Mouse (Mus musculus): ENCODE measurements around the gene Stat1. TPM values are rescaled to one million over a fixed set of nuclear protein-coding genes. Genes with fewer than 3 reads are reported as not detected.

Gene Stat1
- polyA plus RNA-seq (2015; fragmentation: Nextera tagmentation; extraction: Ambion mirVana) = 24.9 and 25.1 TPM in 2 replicates

- peak; percentile 95 for ATAC-seq (ENCODE audit: insufficient read depth, low FRiP score, low read depth)
- peak within 1 kb of the TSS; percentile 57 for H3K4me2 ChIP-seq
- H3K27me3 ChIP-seq (replicated peaks) = no peaks in the 10 kb centered on the region
- peak within 1 kb of the TSS; percentile 54 for H3K9ac ChIP-seq
- WGBS = 3% methylated on average over 37 of the region's 37 CpGs
- no peaks in the 10 kb centered on the region for H3K36me3 ChIP-seq
- no peaks in the 10 kb centered on the region for H3K9me3 ChIP-seq
- H3K27ac ChIP-seq = peak within 1 kb of the TSS; percentile 77
- H3K4me1 ChIP-seq = peaks cover 5% of the 10 kb centered on the region; the same call in 1 of the 2 replicates
- peak within 1 kb of the TSS; percentile 91 for H3K4me3 ChIP-seq (replicated peaks)
Observed at GRCm38 (mm10) chr1:52118860-52119591, at the start of gene Stat1. Gene Stat1 (plus strand): TSS chr1:52119440.

GRCm38 (mm10) chr1:52079724-52080367, 39.4 kb upstream of the Stat1 start:
- no peaks in the 10 kb centered on the region for H3K27me3 ChIP-seq (replicated peaks)
- H3K27ac ChIP-seq = no peak overlapping the region
- no peak for ATAC-seq (ENCODE audit: insufficient read depth, low FRiP score, low read depth)
- H3K9ac ChIP-seq = no peak overlapping the region
- H3K4me2 ChIP-seq = no peak overlapping the region
- 37% methylated on average over 10 of the region's 10 CpGs for WGBS
- no peak overlapping the region for H3K4me3 ChIP-seq (replicated peaks)
- no peaks in the 10 kb centered on the region for H3K36me3 ChIP-seq
- H3K9me3 ChIP-seq = no peaks in the 10 kb centered on the region
- no peaks in the 10 kb centered on the region for H3K4me1 ChIP-seq

DNA sequence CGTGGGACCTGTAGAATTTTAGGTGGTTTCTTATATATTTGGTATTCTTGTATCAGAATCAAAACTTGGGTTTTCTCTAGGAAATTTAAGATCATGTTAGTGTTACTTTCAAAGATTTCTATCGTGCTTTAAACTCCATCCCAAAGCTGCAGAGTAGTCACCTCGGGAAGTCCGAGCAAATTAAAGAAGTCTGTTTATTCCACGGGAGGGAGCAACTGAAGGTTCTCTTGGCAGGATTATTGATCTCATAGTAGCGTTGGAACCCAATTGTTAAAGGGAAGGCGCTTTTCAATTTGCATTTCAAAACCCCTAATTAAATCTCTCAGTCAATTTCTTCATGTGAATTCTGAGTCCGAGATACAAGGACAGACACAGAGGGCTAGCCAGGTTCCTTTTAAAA, 38.9 kb upstream of the Stat1 start:
- no peaks in the 10 kb centered on the region for H3K36me3 ChIP-seq
- WGBS = 31% methylated on average over 8 of the region's 8 CpGs
- no peaks in the 10 kb centered on the region for H3K9me3 ChIP-seq
- H3K9ac ChIP-seq = no peak overlapping the region
- H3K4me1 ChIP-seq = no peaks in the 10 kb centered on the region
- no peak overlapping the region for H3K4me3 ChIP-seq (replicated peaks)
- no peak overlapping the region for H3K27ac ChIP-seq
- no peak for ATAC-seq (ENCODE audit: insufficient read depth, low FRiP score, low read depth)
- H3K4me2 ChIP-seq = no peak overlapping the region
- no peaks in the 10 kb centered on the region for H3K27me3 ChIP-seq (replicated peaks)

DNA sequence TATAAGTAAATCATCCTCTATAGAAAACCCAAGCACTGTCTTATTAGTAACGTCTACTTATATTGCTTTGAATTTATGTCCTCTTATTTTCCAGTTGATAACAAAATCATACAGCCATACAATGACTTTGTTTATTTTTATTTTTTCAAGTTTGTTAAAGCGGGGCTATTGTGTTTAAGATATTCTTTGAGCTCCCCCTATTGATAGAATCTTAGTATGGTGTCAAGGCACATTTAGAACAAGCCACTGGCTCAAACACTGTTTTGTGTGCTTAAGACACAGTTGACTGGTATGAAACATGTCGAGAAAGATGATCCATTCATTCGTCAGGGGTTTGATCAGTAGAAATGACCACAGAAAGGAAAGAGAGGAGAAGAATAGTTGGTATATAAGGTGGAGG, 33.0 kb upstream of the Stat1 start:
- H3K27ac ChIP-seq = no peak overlapping the region
- no peaks in the 10 kb centered on the region for H3K4me1 ChIP-seq
- no peak overlapping the region for H3K4me3 ChIP-seq (replicated peaks)
- H3K36me3 ChIP-seq = no peaks in the 10 kb centered on the region
- WGBS = 24% methylated on average over 4 of the region's 4 CpGs
- no peaks in the 10 kb centered on the region for H3K27me3 ChIP-seq (replicated peaks)
- no peaks in the 10 kb centered on the region for H3K9me3 ChIP-seq
- no peak for ATAC-seq (ENCODE audit: insufficient read depth, low FRiP score, low read depth)
- no peak overlapping the region for H3K9ac ChIP-seq
- H3K4me2 ChIP-seq = no peak overlapping the region

DNA sequence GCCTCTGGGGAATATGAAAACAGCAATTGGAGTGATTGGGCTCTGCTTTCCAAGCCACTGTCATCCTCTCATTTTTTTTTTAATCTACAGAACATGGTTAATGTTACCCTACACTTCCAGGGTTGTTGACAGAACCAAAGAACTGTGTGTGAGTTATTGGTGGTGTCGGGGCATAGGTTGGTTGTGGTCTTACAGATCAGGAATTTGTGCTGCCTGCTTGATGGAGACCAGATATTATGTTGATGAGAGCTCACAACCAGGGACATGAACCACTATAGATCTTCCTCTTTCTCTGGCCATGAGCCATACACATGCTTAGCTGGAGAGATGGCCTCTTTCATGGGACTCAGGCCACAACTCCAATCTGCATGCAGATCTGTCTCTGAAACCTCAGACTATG, 32.1 kb upstream of the Stat1 start:
- 79% methylated on average over 1 of the region's 1 CpGs for WGBS
- H3K27ac ChIP-seq = no peak overlapping the region
- H3K4me3 ChIP-seq (replicated peaks) = no peak overlapping the region
- H3K27me3 ChIP-seq (replicated peaks) = no peaks in the 10 kb centered on the region
- H3K9me3 ChIP-seq = no peaks in the 10 kb centered on the region
- H3K9ac ChIP-seq = no peak overlapping the region
- H3K36me3 ChIP-seq = no peaks in the 10 kb centered on the region
- no peak overlapping the region for H3K4me2 ChIP-seq
- no peaks in the 10 kb centered on the region for H3K4me1 ChIP-seq
- no peak for ATAC-seq (ENCODE audit: insufficient read depth, low FRiP score, low read depth)

DNA sequence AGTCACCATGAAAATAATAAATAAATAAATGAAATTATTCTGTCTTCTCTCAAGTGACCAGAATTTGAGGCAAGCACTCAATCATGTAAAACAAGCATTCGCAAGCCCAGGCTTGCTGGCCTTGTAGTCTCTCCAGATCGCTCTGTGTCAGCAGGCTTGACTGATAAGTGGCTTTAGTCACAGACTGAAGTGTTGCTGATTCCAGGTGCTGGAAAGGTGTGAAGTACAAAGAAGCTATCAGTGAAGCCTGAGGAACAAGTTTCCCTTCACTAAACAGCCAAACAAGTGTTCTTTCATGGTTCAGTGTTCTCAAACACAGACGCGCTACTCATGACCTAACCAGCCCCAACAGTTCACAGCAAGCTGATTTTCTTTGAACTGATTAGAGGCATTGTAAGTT, 30.6 kb upstream of the Stat1 start:
- Histone ChIP-seq H3K27me3 (replicated peaks) (no peaks in the 10 kb centered on the region), H3K9me3 (no peaks in the 10 kb centered on the region), H3K36me3 (no peaks in the 10 kb centered on the region), H3K27ac (0 out of 2 replicates have a peak overlapping the region, but pooled peaks have one; percentile 48), H3K9ac (no peak overlapping the region), H3K4me3 (replicated peaks) (no peak overlapping the region), H3K4me1 (no peaks in the 10 kb centered on the region), H3K4me2 (no peak overlapping the region)
- ATAC-seq (ENCODE audit: insufficient read depth, low FRiP score, low read depth) = peak; percentile 43; the same call in 1 of the 2 replicates
- 74% methylated on average over 4 of the region's 4 CpGs for WGBS

DNA sequence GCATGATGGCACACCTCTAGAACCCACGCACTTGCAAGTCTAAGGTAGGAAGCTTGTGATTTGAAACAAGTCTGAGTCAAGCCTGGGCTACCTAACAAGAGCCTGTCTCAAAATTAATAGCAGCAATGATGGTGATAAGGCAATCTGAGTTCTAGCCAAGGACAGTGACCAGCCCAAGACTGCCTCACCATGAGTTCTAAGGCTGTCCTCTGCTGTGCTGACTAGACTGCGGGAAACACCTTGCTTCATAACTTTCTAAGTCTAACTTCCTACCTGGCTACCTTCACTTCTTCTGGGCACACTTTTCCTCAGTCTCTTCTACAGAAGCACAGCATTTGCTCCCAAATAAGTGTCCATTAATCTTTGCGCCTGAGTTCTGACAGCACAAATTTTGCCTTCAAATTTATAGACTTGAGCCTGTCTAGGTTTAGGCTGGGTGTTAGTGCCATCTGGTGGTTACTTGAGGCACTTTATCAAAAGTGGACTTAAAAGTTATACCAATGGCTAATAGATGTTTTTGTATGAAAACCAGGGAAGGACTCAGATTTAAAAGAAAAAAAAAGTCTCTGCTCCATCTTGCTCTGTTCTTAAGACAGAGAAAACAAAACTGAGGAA, 20.5 kb upstream of the Stat1 start:
- Histone ChIP-seq H3K4me2 (no peak overlapping the region), H3K27ac (no peak overlapping the region), H3K27me3 (replicated peaks) (no peaks in the 10 kb centered on the region), H3K36me3 (no peaks in the 10 kb centered on the region), H3K9me3 (no peaks in the 10 kb centered on the region), H3K4me3 (replicated peaks) (no peak overlapping the region), H3K4me1 (no peaks in the 10 kb centered on the region), H3K9ac (no peak overlapping the region)
- no peak for ATAC-seq (ENCODE audit: insufficient read depth, low FRiP score, low read depth)
- 68% methylated on average over 3 of the region's 3 CpGs for WGBS

DNA sequence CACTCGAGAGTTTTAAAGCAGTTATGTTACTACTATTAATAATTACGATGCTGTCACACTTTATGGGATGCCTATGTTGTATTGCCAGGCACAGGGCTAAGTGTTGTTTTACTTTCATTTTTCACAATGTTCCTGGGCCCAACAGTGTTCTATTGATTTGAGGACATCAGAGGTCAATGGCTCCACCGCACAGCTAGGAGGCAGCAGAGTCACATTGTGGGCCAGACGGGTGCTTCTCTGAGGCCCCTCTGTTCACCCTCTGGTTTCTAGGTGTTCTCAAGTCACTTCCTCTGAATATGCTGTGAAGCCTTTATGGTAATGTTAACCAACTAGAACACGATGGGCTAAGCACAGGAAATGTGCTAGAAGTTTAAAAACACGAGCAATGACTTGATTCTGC, 18.7 kb upstream of the Stat1 start:
- H3K4me1 ChIP-seq = no peaks in the 10 kb centered on the region
- no peak overlapping the region for H3K4me3 ChIP-seq (replicated peaks)
- H3K9ac ChIP-seq = no peak overlapping the region
- H3K9me3 ChIP-seq = no peaks in the 10 kb centered on the region
- ATAC-seq (ENCODE audit: insufficient read depth, low FRiP score, low read depth) = no peak
- H3K36me3 ChIP-seq = no peaks in the 10 kb centered on the region
- 69% methylated on average over 6 of the region's 6 CpGs for WGBS
- no peak overlapping the region for H3K27ac ChIP-seq
- no peak overlapping the region for H3K4me2 ChIP-seq
- no peaks in the 10 kb centered on the region for H3K27me3 ChIP-seq (replicated peaks)

GRCm38 (mm10) chr1:52102795-52103194, 16.4 kb upstream of the Stat1 start:
- WGBS = 75% methylated on average over 8 of the region's 8 CpGs
- ATAC-seq (ENCODE audit: insufficient read depth, low FRiP score, low read depth) = no peak
- Histone ChIP-seq H3K4me3 (replicated peaks) (no peak overlapping the region), H3K27me3 (replicated peaks) (no peaks in the 10 kb centered on the region), H3K36me3 (no peaks in the 10 kb centered on the region), H3K4me1 (no peaks in the 10 kb centered on the region), H3K9me3 (no peaks in the 10 kb centered on the region), H3K9ac (no peak overlapping the region), H3K27ac (no peak overlapping the region), H3K4me2 (no peak overlapping the region)

DNA sequence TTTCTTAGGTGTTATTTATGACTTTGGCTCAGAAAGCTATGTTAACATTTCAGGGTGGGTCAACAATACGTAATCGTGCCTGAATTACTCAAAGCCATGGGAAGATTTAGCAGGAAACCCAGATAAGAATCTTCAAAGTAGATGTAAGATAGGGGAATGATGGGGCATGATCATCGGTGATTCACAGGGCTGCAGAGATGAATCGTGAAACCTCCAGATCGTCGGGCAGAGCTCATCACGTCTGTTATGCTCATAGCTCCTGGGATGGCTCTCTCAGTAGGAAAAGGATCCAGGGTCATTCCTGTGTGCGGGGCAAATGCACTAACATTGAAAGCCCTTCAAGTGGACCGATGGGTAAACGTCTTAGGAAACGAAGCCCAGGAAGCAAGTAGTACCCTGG, 12.0 kb upstream of the Stat1 start:
- H3K36me3 ChIP-seq = no peaks in the 10 kb centered on the region
- no peak overlapping the region for H3K9ac ChIP-seq
- no peak overlapping the region for H3K4me3 ChIP-seq (replicated peaks)
- no peaks in the 10 kb centered on the region for H3K4me1 ChIP-seq
- no peak overlapping the region for H3K27ac ChIP-seq
- 82% methylated on average over 11 of the region's 11 CpGs for WGBS
- no peaks in the 10 kb centered on the region for H3K27me3 ChIP-seq (replicated peaks)
- H3K4me2 ChIP-seq = no peak overlapping the region
- H3K9me3 ChIP-seq = no peaks in the 10 kb centered on the region
- ATAC-seq (ENCODE audit: insufficient read depth, low FRiP score, low read depth) = no peak

- no peak for ATAC-seq (ENCODE audit: insufficient read depth, low FRiP score, low read depth)
- Histone ChIP-seq H3K36me3 (no peaks in the 10 kb centered on the region), H3K4me2 (no peak overlapping the region), H3K27me3 (replicated peaks) (no peaks in the 10 kb centered on the region), H3K27ac (no peak overlapping the region), H3K4me1 (no peaks in the 10 kb centered on the region), H3K9me3 (no peaks in the 10 kb centered on the region), H3K9ac (no peak overlapping the region), H3K4me3 (replicated peaks) (no peak overlapping the region)
- WGBS = 65% methylated on average over 3 of the region's 3 CpGs
Observed at GRCm38 (mm10) chr1:52111217-52111616, 8.0 kb upstream of the Stat1 start.

GRCm38 (mm10) chr1:52112301-52112700, 6.9 kb upstream of the Stat1 start:
- WGBS = 78% methylated on average over 1 of the region's 1 CpGs
- Histone ChIP-seq H3K27me3 (replicated peaks) (no peaks in the 10 kb centered on the region), H3K9ac (no peak overlapping the region), H3K4me1 (no peaks in the 10 kb centered on the region), H3K36me3 (no peaks in the 10 kb centered on the region), H3K27ac (no peak overlapping the region), H3K9me3 (no peaks in the 10 kb centered on the region), H3K4me3 (replicated peaks) (no peak overlapping the region), H3K4me2 (no peak overlapping the region)
- no peak for ATAC-seq (ENCODE audit: insufficient read depth, low FRiP score, low read depth)
